Mouse (Mus musculus) kidney, embryonic 15.5 days (tissue): ENCODE data around the gene Cdkn1a. TPM values are rescaled to one million over a fixed set of nuclear protein-coding genes. Genes with fewer than 3 reads are reported as not detected.
"Not testable (repeated sequence)": the region's sequence is repeated elsewhere in the genome, so short reads cannot be mapped to it uniquely, and the experiment has no call there.

Source experiments
- ATAC-seq: fragments of 200-750 bp; cut with Nextera tagmentation; replicated peaks from 2 replicates; pipeline ENCODE4 v1.8.0; 2017; ENCODE audit warnings: moderate TSS enrichment; ENCODE audit not compliant: low FRiP score
- H3K27ac ChIP-seq: fragments of 300-500 bp; sonication (generic); 2 replicates; pipeline ENCODE4 v1.5.1; 2015; ENCODE audit warnings: mild to moderate bottlenecking, inconsistent platforms
- H3K27me3 ChIP-seq: fragments of 300-500 bp; sonication (generic); 2 replicates; pipeline ENCODE4 v1.6.1; 2015; ENCODE audit warnings: inconsistent platforms
- H3K36me3 ChIP-seq: fragments of 300-500 bp; sonication (generic); 2 replicates; pipeline ENCODE4 v1.6.1; 2015; ENCODE audit warnings: inconsistent platforms
- H3K4me1 ChIP-seq: fragments of 300-500 bp; sonication (generic); 2 replicates; pipeline ENCODE4 v1.6.1; 2015; ENCODE audit warnings: inconsistent platforms
- H3K4me2 ChIP-seq: fragments of 300-500 bp; sonication (generic); 2 replicates; pipeline ENCODE4 v1.6.1; 2015; ENCODE audit warnings: moderate library complexity, mild to moderate bottlenecking, inconsistent platforms
- H3K4me3 ChIP-seq: fragments of 300-500 bp; sonication (generic); replicated peaks from 2 replicates; pipeline ENCODE4 v1.5.1; 2015; ENCODE audit warnings: mild to moderate bottlenecking, inconsistent platforms
- H3K9ac ChIP-seq: fragments of 300-500 bp; sonication (generic); 2 replicates; pipeline ENCODE4 v1.6.1; 2015; ENCODE audit warnings: mild to moderate bottlenecking, inconsistent platforms
- H3K9me3 ChIP-seq: fragments of 300-500 bp; sonication (generic); replicated peaks from 2 replicates; pipeline ENCODE4 v1.6.1; 2016; ENCODE audit warnings: inconsistent platforms
- WGBS: fragments of 180-500 bp; shearing (Covaris S2); methylation state at CpG from one replicate; pipeline ENCODE4 v1.1.7; 2015; ENCODE audit warnings: mixed read lengths; 5-methylcytosine and 5-hydroxymethylcytosine counted together
- polyA plus RNA-seq: library from polyadenylated mRNA; unstranded; fragments of >200 nt; fragmentation: Nextera tagmentation; extraction: Ambion mirVana; gene quantifications from 2 replicates; pipeline ENCODE4 v1.2.1, GENCODE M21; 2015

The Cdkn1a gene
- 62.2 and 79.3 TPM in 2 replicates for polyA plus RNA-seq

GRCm38 (mm10) chr17:29090776-29091175, at the start of gene Cdkn1a:
Gene Cdkn1a, plus strand, starts transcription at chr17:29090976.
- WGBS, result 79% methylated on average over 3 of the region's 3 CpGs
- no peak for ATAC-seq

GRCm38 (mm10) chr17:29041632-29042031, 49.1 kb upstream of the Cdkn1a start:
- H3K27me3 ChIP-seq, H3K4me2 ChIP-seq, H3K9ac ChIP-seq, H3K9me3 ChIP-seq, H3K4me3 ChIP-seq, ATAC-seq, H3K27ac ChIP-seq: not testable (repeated sequence)
- 87% methylated on average over 3 of the region's 3 CpGs for WGBS
- H3K4me1 ChIP-seq, result peaks cover 36% of the 10 kb centered on the region
- peaks cover 97% of the 10 kb centered on the region for H3K36me3 ChIP-seq

More at GRCm38 (mm10) chr17:29090776-29091175, at the start of gene Cdkn1a:
- H3K4me3 ChIP-seq, result no peak within 1 kb of the TSS
- H3K9ac ChIP-seq, result no peak within 1 kb of the TSS
- no peaks in the 10 kb centered on the region for H3K36me3 ChIP-seq
- peaks cover 29% of the 10 kb centered on the region for H3K4me1 ChIP-seq
- H3K27ac ChIP-seq, result no peak within 1 kb of the TSS
- H3K4me2 ChIP-seq, result no peak within 1 kb of the TSS
- H3K9me3 ChIP-seq, result no peaks in the 10 kb centered on the region
- H3K27me3 ChIP-seq, result peaks cover 28% of the 10 kb centered on the region

GRCm38 (mm10) chr17:29042569-29042968, 48.2 kb upstream of the Cdkn1a start:
- no peak overlapping the region for H3K9ac ChIP-seq
- no peaks in the 10 kb centered on the region for H3K9me3 ChIP-seq
- no peak overlapping the region for H3K4me3 ChIP-seq
- no peak overlapping the region for H3K4me2 ChIP-seq
- ATAC-seq, result no peak
- no peaks in the 10 kb centered on the region for H3K27me3 ChIP-seq
- H3K36me3 ChIP-seq, result peaks cover 97% of the 10 kb centered on the region
- H3K4me1 ChIP-seq, result peaks cover 26% of the 10 kb centered on the region
- no peak overlapping the region for H3K27ac ChIP-seq

- Histone ChIP-seq H3K4me1 (peaks cover 19% of the 10 kb centered on the region), H3K27ac (no peak overlapping the region), H3K36me3 (peaks cover 93% of the 10 kb centered on the region), H3K27me3 (no peaks in the 10 kb centered on the region), H3K4me2 (no peak overlapping the region), H3K4me3 (no peak overlapping the region), H3K9me3 (no peaks in the 10 kb centered on the region), H3K9ac (no peak overlapping the region)
- ATAC-seq, result no peak
- WGBS, result 83% methylated on average over 3 of the region's 3 CpGs
Observed at GRCm38 (mm10) chr17:29043583-29043982, 47.2 kb upstream of the Cdkn1a start.

GRCm38 (mm10) chr17:29044146-29044924, 46.4 kb upstream of the Cdkn1a start:
- no peak for ATAC-seq
- WGBS, result 83% methylated on average over 6 of the region's 6 CpGs
- no peak overlapping the region for H3K4me2 ChIP-seq
- no peaks in the 10 kb centered on the region for H3K9me3 ChIP-seq
- no peaks in the 10 kb centered on the region for H3K27me3 ChIP-seq
- H3K36me3 ChIP-seq, result peaks cover 86% of the 10 kb centered on the region
- peaks cover 21% of the 10 kb centered on the region; the same call in 1 of the 2 replicates for H3K4me1 ChIP-seq
- no peak overlapping the region for H3K9ac ChIP-seq
- H3K4me3 ChIP-seq, result no peak overlapping the region
- H3K27ac ChIP-seq, result no peak overlapping the region; the same call in 1 of the 2 replicates

- Histone ChIP-seq H3K9ac (no peak overlapping the region), H3K36me3 (peaks cover 80% of the 10 kb centered on the region)
- no peak for ATAC-seq
Observed at GRCm38 (mm10) chr17:29044925-29045319, 45.9 kb upstream of the Cdkn1a start.

GRCm38 (mm10) chr17:29045741-29046530, 44.8 kb upstream of the Cdkn1a start:
- WGBS, result 70% methylated on average over 12 of the region's 12 CpGs
- peaks cover 31% of the 10 kb centered on the region for H3K4me1 ChIP-seq
- H3K36me3 ChIP-seq, result peaks cover 70% of the 10 kb centered on the region
- H3K27me3 ChIP-seq, result no peaks in the 10 kb centered on the region
- no peak overlapping the region for H3K4me2 ChIP-seq
- no peaks in the 10 kb centered on the region for H3K9me3 ChIP-seq
- peak overlapping the region; percentile 55 for H3K27ac ChIP-seq
- ATAC-seq, result peak; percentile 52
- no peak overlapping the region for H3K9ac ChIP-seq
- no peak overlapping the region for H3K4me3 ChIP-seq

More at GRCm38 (mm10) chr17:29044925-29045319, 45.9 kb upstream of the Cdkn1a start:
- H3K4me1 ChIP-seq, result peaks cover 21% of the 10 kb centered on the region
- peak overlapping the region; percentile 55 for H3K27ac ChIP-seq
- H3K27me3 ChIP-seq, result no peaks in the 10 kb centered on the region
- H3K4me2 ChIP-seq, result no peak overlapping the region
- no peaks in the 10 kb centered on the region for H3K9me3 ChIP-seq
- no peak overlapping the region for H3K4me3 ChIP-seq
- 86% methylated on average over 1 of the region's 1 CpGs for WGBS

GRCm38 (mm10) chr17:29046863-29047262, 43.9 kb upstream of the Cdkn1a start:
- 92% methylated on average over 3 of the region's 3 CpGs for whole genome bisulfite sequencing
- H3K27ac ChIP-seq, result peak overlapping the region; percentile 42
- no peak overlapping the region for H3K4me3 ChIP-seq
- H3K36me3 ChIP-seq, result peaks cover 64% of the 10 kb centered on the region
- H3K27me3 ChIP-seq, result no peaks in the 10 kb centered on the region
- H3K9me3 ChIP-seq, result no peaks in the 10 kb centered on the region
- no peak overlapping the region for H3K4me2 ChIP-seq
- no peak overlapping the region for H3K9ac ChIP-seq
- ATAC-seq, result no peak
- H3K4me1 ChIP-seq, result peaks cover 36% of the 10 kb centered on the region

GRCm38 (mm10) chr17:29047697-29048514, 42.9 kb upstream of the Cdkn1a start:
- H3K27me3 ChIP-seq, result no peaks in the 10 kb centered on the region
- ATAC-seq, result no peak
- no peak overlapping the region for H3K4me3 ChIP-seq
- peaks cover 38% of the 10 kb centered on the region for H3K4me1 ChIP-seq
- peak overlapping the region; percentile 42 for H3K27ac ChIP-seq
- H3K4me2 ChIP-seq, result no peak overlapping the region
- WGBS, result 61% methylated on average over 3 of the region's 3 CpGs
- peaks cover 53% of the 10 kb centered on the region for H3K36me3 ChIP-seq
- H3K9me3 ChIP-seq, result no peaks in the 10 kb centered on the region
- no peak overlapping the region for H3K9ac ChIP-seq

GRCm38 (mm10) chr17:29048748-29049507, 41.8 kb upstream of the Cdkn1a start:
- Histone ChIP-seq H3K9me3 (no peaks in the 10 kb centered on the region), H3K36me3 (peaks cover 43% of the 10 kb centered on the region), H3K4me3 (no peak overlapping the region), H3K27me3 (no peaks in the 10 kb centered on the region), H3K4me1 (peaks cover 45% of the 10 kb centered on the region), H3K4me2 (no peak overlapping the region), H3K27ac (0 out of 2 replicates have a peak overlapping the region, but pooled peaks have one; percentile 13), H3K9ac (no peak overlapping the region)
- ATAC-seq, result 0 out of 2 replicates have a peak, but pooled peaks have one; percentile 16
- WGBS, result 17% methylated on average over 13 of the region's 13 CpGs

GRCm38 (mm10) chr17:29049508-29049889, 41.3 kb upstream of the Cdkn1a start:
- Histone ChIP-seq H3K4me1 (peaks cover 50% of the 10 kb centered on the region), H3K27me3 (no peaks in the 10 kb centered on the region), H3K9me3 (no peaks in the 10 kb centered on the region), H3K36me3 (peaks cover 37% of the 10 kb centered on the region), H3K9ac (no peak overlapping the region), H3K27ac (no peak overlapping the region), H3K4me2 (no peak overlapping the region), H3K4me3 (no peak overlapping the region)
- no peak for ATAC-seq
- 82% methylated on average over 5 of the region's 5 CpGs for WGBS
